Comparison of ENCODE assay signal across 8 mouse cellular contexts in the genomic region with DNA sequence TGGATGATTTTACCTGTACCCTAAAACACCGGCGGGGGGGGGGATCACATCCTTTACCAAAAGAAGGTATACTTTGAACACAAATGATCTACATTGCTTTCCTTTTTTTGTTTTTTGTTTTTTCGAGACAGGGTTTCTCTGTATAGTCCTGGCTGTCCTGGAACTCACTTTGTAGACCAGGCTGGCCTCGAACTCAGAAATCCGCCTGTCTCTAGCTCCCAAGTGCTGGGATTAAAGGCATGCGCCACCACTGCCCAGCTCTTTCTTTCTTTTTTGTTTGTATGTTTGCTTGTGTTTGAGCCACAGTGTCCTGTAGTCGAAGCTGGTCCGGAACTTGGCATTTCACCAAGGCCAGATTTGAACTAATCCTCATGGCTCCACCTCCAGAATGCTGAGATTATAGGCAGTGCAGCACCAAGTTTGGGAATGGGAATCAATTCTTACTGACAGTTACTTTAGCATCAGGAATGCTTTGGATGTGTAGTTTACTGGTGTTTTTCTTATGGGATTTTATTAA. TPM values are rescaled to one million over a fixed set of nuclear protein-coding genes. Genes with fewer than 3 reads are reported as not detected.
DNase-seq lines count a peak whose midpoint lies in the region; ATAC-seq and TF ChIP-seq lines count a peak whose summit lies in the region.

No protein-coding gene starts in this region.

- no peaks in the 10 kb centered on the region for H3K9me3 ChIP-seq in heart, embryonic 13.5 days
- H3K9me3 ChIP-seq in kidney, postnatal 0 days (replicated peaks; ENCODE audit: low read length): no peaks in the 10 kb centered on the region

- no peak for ATAC-seq in heart, embryonic 13.5 days (ENCODE audit: extremely low read depth, insufficient number of reproducible peaks, low FRiP score, low TSS enrichment)
- ATAC-seq in kidney, postnatal 0 days (replicated peaks; ENCODE audit: low FRiP score, low read depth): peak; percentile 12; the same call in 1 of the 2 replicates
- no peak for ATAC-seq in megakaryocyte-erythroid progenitor cell, adult 5-6 weeks (replicated peaks; ENCODE audit: low FRiP score, low TSS enrichment, poor library complexity, severe bottlenecking)

- 41% methylated on average over 8 of the region's 8 CpGs for WGBS in heart, embryonic 13.5 days
- WGBS in kidney, postnatal 0 days: 51% methylated on average over 8 of the region's 8 CpGs

- H3K27me3 ChIP-seq in heart, embryonic 13.5 days (replicated peaks): no peaks in the 10 kb centered on the region
- no peaks in the 10 kb centered on the region for H3K27me3 ChIP-seq in kidney, postnatal 0 days (ENCODE audit: insufficient read depth, low read length)

- H3K27ac ChIP-seq in brown adipose tissue, adult 24 weeks (replicated peaks; ENCODE audit: low read depth, low read length): peak overlapping the region; percentile 57
- H3K27ac ChIP-seq in heart, embryonic 13.5 days (replicated peaks): peak overlapping the region; percentile 61
- H3K27ac ChIP-seq in kidney, postnatal 0 days: peak overlapping the region; percentile 68

- DNase-seq in thymus, postnatal 14 days: peak; percentile 4
- DNase-seq in thymus, adult 18-20 months: no peak
- DNase-seq in kidney, postnatal 0 days (ENCODE audit: low spot score): peak; percentile 40
- peak; percentile 38 for DNase-seq in lung, postnatal 36 days
- DNase-seq in layer of hippocampus, adult 18-20 months (ENCODE audit: low spot score in 2 of 2): no peak

- H3K36me3 ChIP-seq in heart, embryonic 13.5 days: no peaks in the 10 kb centered on the region
- no peaks in the 10 kb centered on the region for H3K36me3 ChIP-seq in kidney, postnatal 0 days (ENCODE audit: insufficient read depth, low read length)

- TF ChIP-seq CTCF in kidney, postnatal 0 days (IDR thresholded peaks at IDR 0.05; ENCODE audit: low read depth): no peak

- H3K4me1 ChIP-seq in brown adipose tissue, adult 24 weeks (ENCODE audit: control insufficient read depth, insufficient read depth, insufficient read length, low read length): no peaks in the 10 kb centered on the region
- peaks cover 6% of the 10 kb centered on the region for H3K4me1 ChIP-seq in heart, embryonic 13.5 days
- no peaks in the 10 kb centered on the region for H3K4me1 ChIP-seq in kidney, postnatal 0 days (replicated peaks; ENCODE audit: insufficient read depth, low read length)

- H3K9ac ChIP-seq in heart, embryonic 13.5 days: peak overlapping the region; percentile 80
- H3K9ac ChIP-seq in kidney, postnatal 0 days (ENCODE audit: low read depth, low read length): peak overlapping the region; percentile 31; the same call in 1 of the 2 replicates

- H3K4me2 ChIP-seq in heart, embryonic 13.5 days: peak overlapping the region; percentile 65
- peak overlapping the region; percentile 48; the same call in 1 of the 2 replicates for H3K4me2 ChIP-seq in kidney, postnatal 0 days (ENCODE audit: low read length)

- H3K4me3 ChIP-seq in brown adipose tissue, adult 24 weeks (ENCODE audit: insufficient read depth, low read depth, low read length): peak overlapping the region; percentile 77
- peak overlapping the region; percentile 57 for H3K4me3 ChIP-seq in heart, embryonic 13.5 days
- H3K4me3 ChIP-seq in kidney, postnatal 0 days (replicated peaks; ENCODE audit: low read depth, low read length): peak overlapping the region; percentile 43

RNA-seq across cellular contexts. Expression of a gene that starts 0.5 kb away (rescaled TPM):
- polyA plus RNA-seq in brown adipose tissue, adult 24 weeks (2012; ENCODE audit: insufficient read depth, insufficient read length, missing spikeins): 12.7 and 19.0 TPM in 2 replicates
- 17.9 and 19.4 TPM in 2 replicates for polyA plus RNA-seq in heart, embryonic 13.5 days (2015; fragmentation: Nextera tagmentation; extraction: Ambion mirVana)
- 35.9 and 39.0 TPM in 2 replicates for polyA plus RNA-seq in kidney, postnatal 0 days (2015; fragmentation: Nextera tagmentation; extraction: Ambion mirVana)
- 21.0 and 23.4 TPM in 2 replicates for total RNA-seq in megakaryocyte-erythroid progenitor cell, adult 5-6 weeks (2014; fragmentation: Nextera tagmentation)
- total RNA-seq in megakaryocyte-erythroid progenitor cell, adult 5-6 weeks (2017): 18.8 and 24.6 TPM in 2 replicates
- total RNA-seq in layer of hippocampus, adult 18-20 months (2021): 10 to 100 TPM; 34.1 to 39.0 TPM

Comparison
In these comparisons a context has a peak if more than half of its experiments do, and no peak if none do; other contexts are left out.
1. DNase-seq: peak in thymus, postnatal 14 days (single experiment), kidney, postnatal 0 days (single experiment) and lung, postnatal 36 days (single experiment); none in thymus, adult 18-20 months (0 of 2) and layer of hippocampus, adult 18-20 months (0 of 2).
2. Peak in every context shown above with its lines, with median percentiles within 50 percentile points of each other: H3K27ac ChIP-seq and H3K4me3 ChIP-seq.